Mouse (Mus musculus) forebrain, postnatal 0 days (tissue): ENCODE measurements around the gene Podnl1. TPM values are rescaled to one million over a fixed set of nuclear protein-coding genes. Genes with fewer than 3 reads are reported as not detected.
A peak's percentile ranks its signal among the peaks of the same experiment; 100 is the strongest.

Experiments used
- ATAC-seq: fragments of 200-750 bp; cut with Nextera tagmentation; 2 replicates; pipeline ENCODE4 v1.8.0; 2017; ENCODE audit warnings: mild to moderate bottlenecking, moderate library complexity
- DNase-seq: peaks from one replicate; pipeline ENCODE4 v3.0.0-alpha.2; 2015
- H3K27ac ChIP-seq: fragments of 300-500 bp; sonication (generic); 2 replicates; pipeline ENCODE4 v1.5.1; 2014; ENCODE audit warnings: low read depth, mild to moderate bottlenecking, antibody characterized with exemption, low read length, moderate library complexity, mixed read lengths
- H3K27me3 ChIP-seq: fragments of 300-500 bp; sonication (generic); 2 replicates; pipeline ENCODE4 v1.6.1; 2014; ENCODE audit warnings: mild to moderate bottlenecking, low read length, mixed read lengths; ENCODE audit not compliant: insufficient read depth
- H3K36me3 ChIP-seq: fragments of 300-500 bp; sonication (generic); 2 replicates; pipeline ENCODE4 v1.6.1; 2014; ENCODE audit warnings: mild to moderate bottlenecking, moderate library complexity; ENCODE audit not compliant: insufficient read depth
- H3K4me1 ChIP-seq: fragments of 300-500 bp; sonication (generic); 2 replicates; pipeline ENCODE4 v1.6.1; 2014; ENCODE audit warnings: antibody characterized with exemption; ENCODE audit not compliant: insufficient read depth
- H3K4me2 ChIP-seq: fragments of 300-500 bp; sonication (generic); 2 replicates; pipeline ENCODE4 v1.6.1; 2014; ENCODE audit warnings: low read depth, mild to moderate bottlenecking, moderate library complexity
- H3K4me3 ChIP-seq: fragments of 300-500 bp; sonication (generic); 2 replicates; pipeline ENCODE4 v1.5.1; 2014; ENCODE audit warnings: low read depth, low read length, mixed read lengths
- H3K9ac ChIP-seq: fragments of 300-500 bp; sonication (generic); 2 replicates; pipeline ENCODE4 v1.6.1; 2014; ENCODE audit warnings: mild to moderate bottlenecking
- H3K9me3 ChIP-seq: fragments of 300-500 bp; sonication (generic); 2 replicates; pipeline ENCODE4 v1.6.1; 2016; ENCODE audit warnings: low read length
- CTCF ChIP-seq: sonication (generic); IDR thresholded peaks from 2 replicates; pipeline ENCODE4 v1.5.1; 2016; ENCODE audit warnings: antibody characterized with exemption, control low read depth, low read depth
- WGBS: fragments of 180-500 bp; shearing (Covaris S2); extraction: QIAGEN DNeasy Blood & Tissue Kit; methylation state at CpG from one replicate; pipeline ENCODE4 v1.1.7; 2014; 5-methylcytosine and 5-hydroxymethylcytosine counted together
- polyA plus RNA-seq: library from polyadenylated mRNA; unstranded; fragments of >200 nt; fragmentation: Nextera tagmentation; extraction: Ambion mirVana; gene quantifications from 2 replicates; pipeline ENCODE4 v1.2.1, GENCODE M21; 2015
- total RNA-seq: library from RNA; depleted of rRNA; stranded (reverse); fragments of >200 nt; gene quantifications from 2 replicates; pipeline ENCODE4 v1.2.3, GENCODE M21; 2014; rRNA removed

Gene Podnl1
- 0.08 and 0.24 TPM in 2 replicates for total RNA-seq
- 0.09 and 0.23 TPM in 2 replicates for polyA plus RNA-seq

GRCm38 (mm10) chr8:84125656-84126055, at the start of gene Podnl1:
TSS of gene Podnl1 (plus strand) at chr8:84125989.
- H3K4me1 ChIP-seq = no peaks in the 10 kb centered on the region
- no peak within 1 kb of the TSS for H3K27ac ChIP-seq
- DNase-seq (no peak), ATAC-seq (peak; percentile 38; the same call in 1 of the 2 replicates)
- no peaks in the 10 kb centered on the region for H3K36me3 ChIP-seq
- no peak within 1 kb of the TSS for H3K4me2 ChIP-seq
- no peak within 1 kb of the TSS for H3K9ac ChIP-seq
- H3K4me3 ChIP-seq = no peak within 1 kb of the TSS
- H3K9me3 ChIP-seq = no peaks in the 10 kb centered on the region
- WGBS = 64% methylated on average over 9 of the region's 9 CpGs
- no peak for TF ChIP-seq CTCF
- no peaks in the 10 kb centered on the region for H3K27me3 ChIP-seq

GRCm38 (mm10) chr8:84076412-84076811, 49.4 kb upstream of the Podnl1 start:
- H3K4me3 ChIP-seq = no peak overlapping the region
- ATAC-seq (no peak), DNase-seq (no peak)
- H3K9me3 ChIP-seq = no peaks in the 10 kb centered on the region
- WGBS = 97% methylated on average over 1 of the region's 1 CpGs
- peaks cover 10% of the 10 kb centered on the region; the same call in 1 of the 2 replicates for H3K4me1 ChIP-seq
- H3K27ac ChIP-seq = no peak overlapping the region
- H3K27me3 ChIP-seq = no peaks in the 10 kb centered on the region
- peaks cover 52% of the 10 kb centered on the region for H3K36me3 ChIP-seq
- TF ChIP-seq CTCF = no peak
- H3K4me2 ChIP-seq = no peak overlapping the region
- H3K9ac ChIP-seq = no peak overlapping the region

- Histone ChIP-seq H3K27ac (no peak overlapping the region), H3K36me3 (peaks cover 55% of the 10 kb centered on the region), H3K4me1 (peaks cover 9% of the 10 kb centered on the region; the same call in 1 of the 2 replicates), H3K27me3 (no peaks in the 10 kb centered on the region), H3K9ac (no peak overlapping the region), H3K9me3 (no peaks in the 10 kb centered on the region), H3K4me3 (no peak overlapping the region), H3K4me2 (no peak overlapping the region)
- no peak for TF ChIP-seq CTCF
- WGBS = 84% methylated on average over 3 of the region's 3 CpGs
- ATAC-seq (no peak), DNase-seq (no peak)
Observed at GRCm38 (mm10) chr8:84076849-84077248, 48.9 kb upstream of the Podnl1 start.

- no peak for ATAC-seq
- Histone ChIP-seq H3K4me3 (no peak overlapping the region), H3K9ac (no peak overlapping the region), H3K9me3 (no peaks in the 10 kb centered on the region), H3K36me3 (peaks cover 65% of the 10 kb centered on the region), H3K27me3 (no peaks in the 10 kb centered on the region), H3K4me1 (no peaks in the 10 kb centered on the region), H3K4me2 (no peak overlapping the region), H3K27ac (no peak overlapping the region)
- 83% methylated on average over 5 of the region's 5 CpGs for WGBS
- TF ChIP-seq CTCF = no peak
- no peak for DNase-seq
Observed at GRCm38 (mm10) chr8:84079206-84079605, 46.6 kb upstream of the Podnl1 start.

- Histone ChIP-seq H3K4me3 (no peak overlapping the region), H3K9me3 (no peaks in the 10 kb centered on the region), H3K36me3 (peaks cover 77% of the 10 kb centered on the region), H3K27ac (no peak overlapping the region), H3K27me3 (no peaks in the 10 kb centered on the region), H3K9ac (no peak overlapping the region), H3K4me1 (no peaks in the 10 kb centered on the region), H3K4me2 (no peak overlapping the region)
- DNase-seq (no peak), ATAC-seq (peak; percentile 66)
- 33% methylated on average over 8 of the region's 8 CpGs for WGBS
- TF ChIP-seq CTCF = peak; percentile 33
Observed at GRCm38 (mm10) chr8:84083829-84084241, 42.0 kb upstream of the Podnl1 start.

- DNase-seq (no peak), ATAC-seq (no peak)
- H3K4me1 ChIP-seq = no peaks in the 10 kb centered on the region
- no peak overlapping the region for H3K4me3 ChIP-seq
- H3K9me3 ChIP-seq = no peaks in the 10 kb centered on the region
- WGBS = 38% methylated on average over 40 of the region's 42 CpGs
- no peaks in the 10 kb centered on the region for H3K27me3 ChIP-seq
- H3K9ac ChIP-seq = no peak overlapping the region
- no peak overlapping the region for H3K4me2 ChIP-seq
- H3K36me3 ChIP-seq = peaks cover 78% of the 10 kb centered on the region
- TF ChIP-seq CTCF = no peak
- no peak overlapping the region for H3K27ac ChIP-seq
Observed at GRCm38 (mm10) chr8:84084341-84085115, 41.3 kb upstream of the Podnl1 start.

- no peak overlapping the region for H3K27ac ChIP-seq
- ATAC-seq (no peak), DNase-seq (no peak)
- no peak overlapping the region for H3K4me3 ChIP-seq
- no peak for TF ChIP-seq CTCF
- no peaks in the 10 kb centered on the region for H3K4me1 ChIP-seq
- 85% methylated on average over 7 of the region's 7 CpGs for WGBS
- H3K9ac ChIP-seq = no peak overlapping the region
- no peaks in the 10 kb centered on the region for H3K27me3 ChIP-seq
- peaks cover 78% of the 10 kb centered on the region for H3K36me3 ChIP-seq
- H3K9me3 ChIP-seq = no peaks in the 10 kb centered on the region
- no peak overlapping the region for H3K4me2 ChIP-seq
Observed at GRCm38 (mm10) chr8:84087156-84087555, 38.6 kb upstream of the Podnl1 start.
